Mouse (Mus musculus): ENCODE data around the gene Pdzd2. TPM values are rescaled to one million over a fixed set of nuclear protein-coding genes. Genes with fewer than 3 reads are reported as not detected.
A peak's percentile ranks its signal among the peaks of the same experiment; 100 is the strongest.

Gene Pdzd2
- polyA plus RNA-seq, 1 experiment from 2014 or later, result 39.8 TPM

DNA sequence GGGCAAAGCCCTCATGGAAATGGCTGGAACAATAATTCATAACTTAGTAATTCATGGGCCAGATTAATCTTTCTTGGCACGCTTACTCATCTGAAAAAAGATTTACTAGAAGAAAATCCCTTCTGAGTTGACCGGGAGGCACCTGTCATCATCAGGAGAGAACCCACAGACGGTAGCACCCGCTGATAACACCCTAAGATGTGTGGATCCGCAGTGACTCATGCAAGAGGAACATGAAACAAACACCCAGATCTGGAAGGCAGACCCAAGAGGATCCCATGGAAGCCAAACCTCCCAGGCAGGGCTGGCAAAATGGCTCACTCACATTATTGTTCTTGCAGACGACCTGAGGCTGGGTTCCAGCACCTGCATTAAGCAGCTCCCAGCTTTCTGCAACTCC lies 325.0 kb downstream of the Pdzd2 start:
- Histone ChIP-seq H3K36me3 (no peaks in the 10 kb centered on the region), H3K9me3 (no peaks in the 10 kb centered on the region), H3K27ac (no peak overlapping the region), H3K4me3 (no peak overlapping the region), H3K9ac (no peak overlapping the region), H3K4me2 (no peak overlapping the region), H3K27me3 (no peaks in the 10 kb centered on the region), H3K4me1 (peaks cover 6% of the 10 kb centered on the region; the same call in 1 of the 2 replicates)
- ATAC-seq (ENCODE audit: insufficient number of reproducible peaks, low FRiP score, low TSS enrichment, low read depth), result no peak
- 77% methylated on average over 6 of the region's 6 CpGs for WGBS

DNA sequence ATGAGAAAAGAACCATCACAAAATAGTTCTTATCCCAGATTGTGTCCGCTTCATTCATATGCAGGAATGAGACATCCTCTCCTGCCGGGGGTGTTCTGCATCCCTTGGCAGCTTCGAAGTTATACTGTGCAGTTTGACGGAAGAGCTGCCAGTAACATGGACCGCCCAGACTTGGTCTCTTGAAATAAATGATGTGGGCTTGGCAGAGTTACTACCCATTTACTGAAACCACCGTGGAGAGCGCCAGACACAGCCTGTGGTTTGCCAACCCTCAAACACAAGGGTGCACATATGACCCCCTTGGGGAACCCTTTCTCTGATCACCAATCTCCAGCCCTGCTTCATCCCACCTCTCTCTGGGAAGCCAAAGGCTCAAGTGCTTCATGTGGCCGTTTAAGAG lies 331.5 kb downstream of the Pdzd2 start:
- WGBS, result 59% methylated on average over 8 of the region's 8 CpGs
- H3K4me3 ChIP-seq, result no peak overlapping the region
- peaks cover 12% of the 10 kb centered on the region for H3K36me3 ChIP-seq
- H3K4me1 ChIP-seq, result peaks cover 9% of the 10 kb centered on the region
- H3K27me3 ChIP-seq, result no peaks in the 10 kb centered on the region
- no peak for ATAC-seq (ENCODE audit: insufficient number of reproducible peaks, low FRiP score, low TSS enrichment, low read depth)
- no peak overlapping the region for H3K9ac ChIP-seq
- H3K27ac ChIP-seq, result 0 out of 2 replicates have a peak overlapping the region, but pooled peaks have one; percentile 43
- no peaks in the 10 kb centered on the region for H3K9me3 ChIP-seq
- no peak overlapping the region for H3K4me2 ChIP-seq

DNA sequence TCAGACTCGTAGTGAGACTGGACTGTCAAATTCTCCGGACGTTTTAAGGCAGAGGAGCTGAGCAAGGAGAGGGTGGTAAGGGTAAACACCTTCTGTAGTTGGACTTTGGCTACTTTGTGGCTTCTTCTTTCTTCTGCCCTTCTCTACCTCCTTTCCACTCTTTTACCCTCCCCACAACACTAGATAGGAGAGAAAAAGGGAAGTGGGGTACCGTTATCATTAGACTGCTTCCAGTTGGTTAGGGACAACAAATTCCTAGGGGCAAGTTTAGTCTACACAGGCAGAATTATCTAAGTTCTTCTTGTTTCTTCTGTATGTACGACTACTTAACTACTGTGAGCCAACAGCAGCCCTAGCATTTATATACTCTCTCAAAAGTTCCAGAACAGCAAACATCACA lies 334.1 kb downstream of the Pdzd2 start:
- Histone ChIP-seq H3K9me3 (no peaks in the 10 kb centered on the region), H3K27me3 (no peaks in the 10 kb centered on the region), H3K27ac (no peak overlapping the region), H3K4me2 (no peak overlapping the region), H3K9ac (no peak overlapping the region), H3K4me1 (peaks cover 13% of the 10 kb centered on the region), H3K36me3 (peaks cover 18% of the 10 kb centered on the region), H3K4me3 (no peak overlapping the region)
- WGBS, result 85% methylated on average over 5 of the region's 5 CpGs
- no peak for ATAC-seq (ENCODE audit: insufficient number of reproducible peaks, low FRiP score, low TSS enrichment, low read depth)

DNA sequence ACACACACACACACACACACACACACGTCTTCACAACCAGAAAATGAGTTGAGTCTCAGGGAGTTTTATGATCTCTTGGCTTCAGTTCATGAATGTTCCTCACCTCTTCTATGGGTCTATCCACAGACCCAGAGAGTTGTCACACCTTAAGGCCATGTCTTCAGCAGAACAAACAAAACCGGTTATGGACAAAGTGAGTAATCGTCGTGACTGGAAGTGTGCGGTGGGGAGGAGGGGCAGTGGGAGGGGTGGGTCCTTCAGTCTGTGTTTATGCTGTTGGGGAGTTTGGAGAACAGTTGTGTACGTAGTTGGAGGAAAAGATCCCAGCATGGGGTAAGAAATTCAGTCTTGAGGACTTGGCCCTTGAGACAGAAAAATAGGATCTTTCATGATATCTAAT lies 342.7 kb downstream of the Pdzd2 start:
- Histone ChIP-seq H3K4me2 (no peak overlapping the region), H3K9me3 (no peaks in the 10 kb centered on the region), H3K4me3 (no peak overlapping the region), H3K27me3 (no peaks in the 10 kb centered on the region), H3K36me3 (peaks cover 19% of the 10 kb centered on the region; the same call in 1 of the 2 replicates), H3K27ac (no peak overlapping the region), H3K9ac (no peak overlapping the region), H3K4me1 (peaks cover under 1% of the 10 kb centered on the region; the same call in 1 of the 2 replicates)
- WGBS, result 67% methylated on average over 6 of the region's 6 CpGs
- no peak for ATAC-seq (ENCODE audit: insufficient number of reproducible peaks, low FRiP score, low TSS enrichment, low read depth)

DNA sequence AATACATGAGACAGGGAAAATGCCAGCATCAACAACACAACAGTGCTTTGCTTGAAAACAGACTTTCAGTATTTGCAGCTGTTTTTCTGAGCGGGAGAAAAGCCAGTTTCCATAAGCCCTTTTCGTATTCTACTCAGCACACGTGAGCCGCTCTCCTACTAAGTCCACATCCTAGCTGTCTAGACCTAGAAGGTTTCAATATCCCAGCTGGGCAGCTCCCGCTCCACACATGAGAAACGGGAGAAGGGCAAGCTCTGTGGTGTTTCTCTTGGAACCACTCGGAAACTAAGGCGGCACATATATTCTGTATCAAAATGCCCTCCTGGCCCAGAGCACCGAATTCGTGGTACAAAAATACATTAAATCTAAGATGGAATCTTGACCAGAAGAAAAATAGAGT lies 345.0 kb downstream of the Pdzd2 start:
- 0 out of 2 replicates have a peak, but pooled peaks cover 11% of the 10 kb centered on the region for H3K36me3 ChIP-seq
- no peaks in the 10 kb centered on the region for H3K9me3 ChIP-seq
- no peak overlapping the region for H3K9ac ChIP-seq
- 0 out of 2 replicates have a peak, but pooled peaks have one; percentile 24 for ATAC-seq (ENCODE audit: insufficient number of reproducible peaks, low FRiP score, low TSS enrichment, low read depth)
- no peak overlapping the region for H3K4me3 ChIP-seq
- H3K4me2 ChIP-seq, result no peak overlapping the region
- no peaks in the 10 kb centered on the region for H3K4me1 ChIP-seq
- H3K27me3 ChIP-seq, result no peaks in the 10 kb centered on the region
- 72% methylated on average over 10 of the region's 10 CpGs for WGBS
- H3K27ac ChIP-seq, result 0 out of 2 replicates have a peak overlapping the region, but pooled peaks have one; percentile 9

DNA sequence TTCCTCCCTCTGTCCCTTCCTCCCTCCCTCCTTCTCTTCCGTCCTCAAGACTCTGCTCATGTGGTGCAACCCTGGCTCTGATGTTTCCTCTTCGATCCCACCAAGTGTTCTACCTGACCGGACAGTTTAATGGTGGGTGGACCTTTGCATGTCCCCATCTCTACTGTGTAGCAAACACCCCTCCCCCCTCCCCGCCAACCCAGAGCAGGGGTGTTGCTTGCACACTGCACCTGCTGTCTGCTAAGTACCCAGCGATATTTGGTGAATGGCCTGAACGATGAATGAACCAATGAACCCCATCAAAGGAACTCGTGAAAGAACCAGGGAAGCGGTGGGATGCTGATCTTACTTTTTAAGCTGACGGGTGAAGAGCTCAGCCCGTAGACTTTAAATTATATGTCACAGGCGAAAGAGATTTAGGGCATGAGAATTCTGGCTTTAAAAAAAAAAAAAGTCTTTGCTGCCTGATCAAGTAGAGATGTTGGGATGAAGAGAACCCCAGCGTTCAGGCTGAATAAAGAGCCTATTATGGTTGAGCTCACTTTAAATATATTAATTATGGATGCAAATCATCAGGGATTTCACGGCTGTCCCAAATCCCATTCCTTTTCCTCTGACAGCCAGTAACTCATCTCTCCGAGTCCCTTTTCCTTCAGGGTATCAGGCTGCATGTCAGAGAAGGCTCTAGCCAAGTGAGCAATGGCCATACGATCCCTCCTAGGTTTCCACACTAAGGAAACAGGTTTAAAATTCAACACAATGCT lies 350.8 kb downstream of the Pdzd2 start:
- H3K36me3 ChIP-seq, result peaks cover 13% of the 10 kb centered on the region; the same call in 1 of the 2 replicates
- H3K27me3 ChIP-seq, result no peaks in the 10 kb centered on the region
- no peak overlapping the region for H3K4me2 ChIP-seq
- H3K9me3 ChIP-seq, result no peaks in the 10 kb centered on the region
- H3K27ac ChIP-seq, result no peak overlapping the region
- no peaks in the 10 kb centered on the region for H3K4me1 ChIP-seq
- H3K9ac ChIP-seq, result no peak overlapping the region
- ATAC-seq (ENCODE audit: insufficient number of reproducible peaks, low FRiP score, low TSS enrichment, low read depth), result no peak
- WGBS, result 79% methylated on average over 15 of the region's 15 CpGs
- H3K4me3 ChIP-seq, result no peak overlapping the region

DNA sequence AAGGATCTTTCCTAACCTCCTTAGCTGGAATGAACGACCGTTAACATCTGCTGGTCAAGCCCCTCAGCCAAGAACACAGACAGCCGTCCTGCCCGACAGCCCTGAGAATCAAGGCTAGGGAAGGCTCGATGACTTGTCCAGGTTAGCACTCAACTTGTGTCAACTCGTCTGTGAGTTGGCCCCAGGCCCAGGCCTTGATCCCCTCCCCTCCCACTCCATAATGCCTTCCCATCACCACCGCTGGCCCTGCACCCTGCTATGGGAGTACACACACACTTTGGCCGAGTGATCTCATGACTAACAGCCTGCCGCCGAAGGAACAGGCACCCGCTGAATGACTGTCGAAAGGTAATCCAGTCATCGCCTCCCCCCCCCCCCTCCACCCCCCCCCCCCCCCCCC lies 355.0 kb downstream of the Pdzd2 start:
- H3K27ac ChIP-seq, result no peak overlapping the region
- no peak overlapping the region for H3K4me3 ChIP-seq
- no peaks in the 10 kb centered on the region for H3K4me1 ChIP-seq
- H3K9me3 ChIP-seq, result no peaks in the 10 kb centered on the region
- H3K36me3 ChIP-seq, result peaks cover 19% of the 10 kb centered on the region; the same call in 1 of the 2 replicates
- H3K27me3 ChIP-seq, result no peaks in the 10 kb centered on the region
- no peak overlapping the region for H3K9ac ChIP-seq
- 73% methylated on average over 13 of the region's 13 CpGs for WGBS
- ATAC-seq (ENCODE audit: insufficient number of reproducible peaks, low FRiP score, low TSS enrichment, low read depth), result no peak
- H3K4me2 ChIP-seq, result no peak overlapping the region

DNA sequence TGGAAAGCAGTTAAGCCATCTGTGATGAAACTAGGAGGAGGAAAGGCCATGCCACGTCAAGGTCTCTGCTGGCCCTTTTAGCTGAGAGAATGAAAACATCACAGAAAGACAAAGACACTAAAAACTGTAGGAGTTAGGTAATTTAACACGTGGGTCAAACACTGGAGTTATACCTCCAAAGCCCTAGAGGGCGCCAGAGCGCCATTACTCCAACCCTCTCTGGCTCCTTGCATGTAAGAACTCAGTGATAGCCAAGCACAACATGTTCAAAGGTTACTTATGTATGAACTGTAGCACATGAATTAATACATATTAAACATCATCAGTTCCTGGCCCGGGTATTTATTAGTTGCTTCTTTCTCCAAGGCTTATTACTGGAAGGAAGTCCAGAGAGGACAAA lies 359.2 kb downstream of the Pdzd2 start:
- Histone ChIP-seq H3K4me1 (peaks cover 12% of the 10 kb centered on the region), H3K9me3 (no peaks in the 10 kb centered on the region), H3K9ac (no peak overlapping the region), H3K4me3 (no peak overlapping the region), H3K36me3 (peaks cover 14% of the 10 kb centered on the region; the same call in 1 of the 2 replicates), H3K27ac (no peak overlapping the region), H3K4me2 (no peak overlapping the region), H3K27me3 (no peaks in the 10 kb centered on the region)
- WGBS, result 65% methylated on average over 5 of the region's 5 CpGs
- ATAC-seq (ENCODE audit: insufficient number of reproducible peaks, low FRiP score, low TSS enrichment, low read depth), result no peak

DNA sequence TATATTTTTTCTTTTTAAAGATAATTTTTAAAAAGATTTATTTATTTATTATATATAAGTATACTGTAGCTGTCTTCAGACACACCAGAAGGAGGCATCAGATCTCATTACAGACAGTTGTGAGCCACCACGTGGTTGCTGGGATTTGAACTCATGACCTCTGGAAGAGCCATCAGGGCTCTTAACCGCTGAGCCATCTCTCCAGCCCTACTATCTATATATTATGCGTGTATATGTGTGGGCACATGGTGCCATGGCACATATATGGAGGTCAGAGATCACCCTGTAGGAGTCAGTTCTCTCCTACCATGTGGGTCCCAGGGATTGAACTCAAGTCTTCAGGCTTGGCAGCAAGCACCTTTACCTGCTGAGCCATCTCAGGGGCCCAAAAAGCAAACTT lies 359.7 kb downstream of the Pdzd2 start:
- H3K4me2 ChIP-seq, result no peak overlapping the region
- no peaks in the 10 kb centered on the region for H3K27me3 ChIP-seq
- peaks cover 17% of the 10 kb centered on the region for H3K4me1 ChIP-seq
- H3K36me3 ChIP-seq, result peaks cover 10% of the 10 kb centered on the region
- H3K4me3 ChIP-seq, result no peak overlapping the region
- H3K27ac ChIP-seq, result no peak overlapping the region
- WGBS, result 91% methylated on average over 3 of the region's 3 CpGs
- no peak for ATAC-seq (ENCODE audit: insufficient number of reproducible peaks, low FRiP score, low TSS enrichment, low read depth)
- H3K9me3 ChIP-seq, result no peaks in the 10 kb centered on the region
- H3K9ac ChIP-seq, result no peak overlapping the region

DNA sequence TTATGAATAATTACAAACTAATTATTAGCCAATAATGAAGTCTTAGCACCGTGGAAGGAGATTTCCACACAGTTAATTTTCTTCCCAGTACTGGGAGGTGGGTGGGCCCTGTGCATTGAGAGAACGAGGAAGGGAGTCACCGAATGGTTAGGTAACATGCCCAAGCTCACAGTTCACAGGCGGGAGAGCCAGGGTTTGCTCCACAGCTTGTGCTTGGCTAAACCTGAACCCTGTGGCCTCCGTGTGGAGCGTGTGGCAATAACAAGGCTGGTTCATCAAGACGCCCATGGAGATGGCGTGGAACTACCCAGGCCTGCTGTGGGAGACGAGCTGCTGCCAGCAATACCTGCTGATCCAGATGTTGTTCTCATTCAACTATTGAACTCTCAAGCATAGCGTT lies 361.9 kb downstream of the Pdzd2 start:
- 54% methylated on average over 10 of the region's 10 CpGs for WGBS
- no peak overlapping the region for H3K4me2 ChIP-seq
- no peaks in the 10 kb centered on the region for H3K9me3 ChIP-seq
- ATAC-seq (ENCODE audit: insufficient number of reproducible peaks, low FRiP score, low TSS enrichment, low read depth), result 0 out of 2 replicates have a peak, but pooled peaks have one; percentile 52
- no peak overlapping the region for H3K9ac ChIP-seq
- H3K4me1 ChIP-seq, result peaks cover 20% of the 10 kb centered on the region
- no peaks in the 10 kb centered on the region for H3K27me3 ChIP-seq
- no peak overlapping the region for H3K4me3 ChIP-seq
- no peak overlapping the region for H3K27ac ChIP-seq
- peaks cover 13% of the 10 kb centered on the region for H3K36me3 ChIP-seq

DNA sequence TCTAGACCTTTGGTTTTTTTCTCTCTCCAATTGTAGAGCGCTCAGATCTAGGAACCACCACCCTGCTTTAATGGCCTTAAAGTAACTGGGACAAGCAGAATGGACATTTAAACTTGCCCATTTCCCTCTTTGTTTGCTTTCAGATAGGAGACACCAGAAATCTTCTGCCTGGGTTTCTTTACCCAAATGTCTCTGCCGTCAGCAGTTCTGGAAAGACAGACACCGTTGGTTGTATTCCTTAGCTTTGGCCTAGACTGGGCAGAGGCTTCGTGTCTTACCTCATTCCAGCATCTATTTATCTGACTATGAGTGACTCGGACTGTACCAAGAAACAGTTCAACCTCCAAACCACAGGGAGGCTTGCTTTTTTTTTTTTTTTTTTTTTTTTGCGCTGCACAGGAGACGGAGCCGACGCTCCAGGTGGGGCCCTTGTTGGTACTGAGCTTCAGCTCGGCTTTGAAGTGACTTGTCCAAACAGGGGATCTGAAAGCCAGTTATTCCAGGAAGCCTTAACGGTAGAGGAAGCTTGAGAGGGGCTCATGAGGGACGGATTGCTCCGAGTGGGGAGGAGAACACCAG lies 363.1 kb downstream of the Pdzd2 start:
- peaks cover 21% of the 10 kb centered on the region for H3K4me1 ChIP-seq
- no peak for ATAC-seq (ENCODE audit: insufficient number of reproducible peaks, low FRiP score, low TSS enrichment, low read depth)
- no peak overlapping the region for H3K4me2 ChIP-seq
- H3K9ac ChIP-seq, result no peak overlapping the region
- no peak overlapping the region for H3K4me3 ChIP-seq
- no peaks in the 10 kb centered on the region for H3K9me3 ChIP-seq
- no peak overlapping the region for H3K27ac ChIP-seq
- peaks cover 11% of the 10 kb centered on the region for H3K36me3 ChIP-seq
- 54% methylated on average over 13 of the region's 13 CpGs for WGBS
- no peaks in the 10 kb centered on the region for H3K27me3 ChIP-seq

DNA sequence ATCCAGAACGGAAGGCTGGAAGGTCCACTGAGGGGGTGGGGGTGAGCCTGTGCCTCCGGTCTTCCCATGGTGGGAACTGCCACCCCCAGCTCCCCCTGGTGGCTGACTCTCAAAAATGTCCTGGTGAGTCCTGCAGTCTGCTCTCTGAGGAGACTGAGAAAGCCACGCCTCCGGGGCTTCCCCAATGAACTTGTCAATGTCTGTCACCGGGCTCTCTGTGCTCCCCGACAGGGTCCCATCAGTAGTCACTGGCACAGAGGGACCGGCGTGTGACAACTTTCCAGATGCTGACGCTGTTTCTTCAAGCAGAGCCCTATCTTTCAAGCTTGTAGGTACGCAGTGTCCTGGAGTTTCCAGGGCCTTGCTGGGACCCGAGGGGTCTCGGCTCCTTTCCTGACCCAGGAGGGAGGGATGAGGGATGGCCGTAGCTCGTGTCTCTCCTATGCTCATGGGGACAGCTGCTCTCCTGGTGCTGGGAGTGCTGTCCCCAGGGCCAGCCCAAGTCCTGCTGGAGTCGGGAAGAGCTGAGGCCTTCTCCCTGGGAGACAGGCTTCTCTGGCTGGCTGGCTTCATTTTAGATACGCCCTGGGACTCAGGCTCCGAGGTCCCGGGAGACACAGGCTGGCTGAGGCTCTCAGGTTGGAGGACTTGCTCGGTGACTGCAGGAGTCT lies 363.9 kb downstream of the Pdzd2 start:
- peak overlapping the region; percentile 26 for H3K4me3 ChIP-seq
- H3K9me3 ChIP-seq, result no peaks in the 10 kb centered on the region
- H3K27ac ChIP-seq, result peak overlapping the region; percentile 35
- H3K4me1 ChIP-seq, result peaks cover 25% of the 10 kb centered on the region
- no peaks in the 10 kb centered on the region for H3K27me3 ChIP-seq
- H3K36me3 ChIP-seq, result peaks cover 9% of the 10 kb centered on the region; the same call in 1 of the 2 replicates
- no peak for ATAC-seq (ENCODE audit: insufficient number of reproducible peaks, low FRiP score, low TSS enrichment, low read depth)
- H3K4me2 ChIP-seq, result peak overlapping the region; percentile 41
- WGBS, result 12% methylated on average over 19 of the region's 19 CpGs
- H3K9ac ChIP-seq, result 0 out of 2 replicates have a peak overlapping the region, but pooled peaks have one; percentile 17

Data from limb, embryonic 15.5 days (tissue).